Mouse (Mus musculus) common myeloid progenitor, adult 5-6 weeks (primary cell): ENCODE measurements around the gene Olfr541. TPM values are rescaled to one million over a fixed set of nuclear protein-coding genes. Genes with fewer than 3 reads are reported as not detected.
"Not testable (repeated sequence)": the region's sequence is repeated elsewhere in the genome, so short reads cannot be mapped to it uniquely, and the experiment has no call there.

Experiments
- ATAC-seq: replicated peaks from 2 replicates; pipeline ENCODE4 v1.8.0; 2016; ENCODE audit warnings: low read depth, mild to moderate bottlenecking, moderate TSS enrichment, inconsistent platforms; ENCODE audit not compliant: poor library complexity, severe bottlenecking
- total RNA-seq: library from RNA; stranded (forward); fragments of 200-1000, 187-1606 nt; gene quantifications from 2 replicates; pipeline ENCODE4 v1.2.3, GENCODE M21; 2017

The Olfr541 gene
- not detected in 2 replicates for total RNA-seq

- no peak for ATAC-seq
Measured at GRCm38 (mm10) chr7:140696967-140697366, at the start of gene Olfr541. Gene Olfr541, plus strand, starts transcription at chr7:140697267.

DNA sequence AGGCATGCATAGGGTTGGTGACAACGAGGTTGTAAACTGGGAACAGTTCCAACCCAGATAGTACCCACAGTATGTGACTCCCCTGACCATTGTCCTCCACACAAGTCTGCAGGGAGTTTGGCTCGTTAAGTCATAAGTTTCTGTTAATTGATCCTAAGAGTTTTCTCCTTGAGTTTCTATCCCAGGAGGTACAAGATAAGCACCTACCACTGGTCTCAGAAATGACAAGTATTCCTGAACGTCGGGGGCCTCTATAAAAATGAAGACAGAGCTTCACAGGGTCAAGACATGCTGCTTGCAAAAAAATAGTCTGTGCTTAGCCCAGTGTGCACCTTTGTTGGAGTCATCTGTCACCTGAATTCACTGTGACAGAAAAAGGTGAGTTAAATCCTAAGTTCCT is 37.4 kb upstream of the Olfr541 start, which contains the start of gene Olfr539:
Olfr539 (plus strand) TSS at position 301 of the 400 bp plus-strand sequence.
- ATAC-seq = no peak

DNA sequence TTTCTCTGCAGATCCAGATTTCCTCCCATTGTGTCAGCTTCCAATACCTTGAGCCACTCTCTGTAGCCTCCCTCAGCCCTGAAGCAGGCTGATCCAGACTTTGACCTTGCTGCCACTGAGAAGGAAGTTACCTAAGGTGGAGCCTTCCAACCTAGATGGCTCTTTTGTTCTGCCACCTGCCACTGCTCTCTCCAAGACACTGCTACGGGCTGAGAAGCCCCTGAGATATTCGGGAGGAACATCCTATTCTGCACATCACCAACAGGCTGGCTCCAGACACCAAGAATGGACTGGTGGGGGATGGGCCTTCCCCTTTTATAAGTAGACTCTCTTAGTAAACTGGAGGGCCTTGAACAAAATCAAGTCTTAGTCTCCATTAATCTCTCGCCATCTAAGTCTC is 26.4 kb upstream of the Olfr541 start:
- ATAC-seq = not testable (repeated sequence)

GRCm38 (mm10) chr7:140675863-140676262 is 21.2 kb upstream of the Olfr541 start:
- ATAC-seq = no peak

DNA sequence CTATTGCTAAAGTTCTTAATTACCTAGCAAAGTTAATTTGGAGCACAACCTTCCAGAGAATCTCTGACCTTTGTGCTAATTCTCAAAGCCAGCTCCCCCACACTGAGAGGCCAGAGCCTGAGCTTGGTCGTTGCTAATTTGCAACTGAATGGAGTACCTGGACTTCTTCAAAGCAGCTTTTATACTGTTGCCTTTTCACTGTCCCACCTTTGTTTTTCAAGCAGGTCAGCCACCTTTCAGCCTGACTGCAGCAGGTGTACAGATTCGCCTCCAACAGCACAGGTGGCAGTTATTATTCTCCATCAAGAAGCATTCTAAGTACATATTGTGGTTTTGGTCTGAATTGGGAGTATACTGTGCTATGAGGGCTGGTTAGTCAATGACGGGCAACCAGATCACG is 17.5 kb upstream of the Olfr541 start:
- not testable (repeated sequence) for ATAC-seq

DNA sequence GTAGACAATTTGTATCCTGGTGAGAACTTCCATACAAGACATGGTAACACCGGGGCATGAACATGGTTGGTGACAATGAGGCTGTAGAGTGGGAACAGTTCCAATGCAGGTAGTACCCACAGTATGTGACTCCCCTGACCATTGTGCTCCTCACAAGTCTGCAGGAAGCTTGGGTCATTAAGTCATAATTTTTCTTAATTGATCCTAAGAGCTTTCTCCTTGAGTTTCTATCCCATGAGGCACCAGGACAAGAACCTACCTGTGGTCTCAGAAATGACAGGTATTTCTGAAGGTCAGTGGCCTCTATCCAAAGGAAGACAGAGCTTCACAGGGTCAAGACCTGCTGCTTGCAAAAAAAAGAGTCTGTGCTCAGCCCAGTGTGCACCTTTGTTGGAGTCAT is 15.4 kb upstream of the Olfr541 start, which contains the start of gene Olfr45:
Olfr45 (plus strand) TSS at position 301 of the 400 bp plus-strand sequence.
- no peak for ATAC-seq

- ATAC-seq = no peak
Measured at GRCm38 (mm10) chr7:140706348-140706747, 9.3 kb downstream of the Olfr541 start.

- ATAC-seq = no peak
Measured at GRCm38 (mm10) chr7:140707536-140708284, 10.6 kb downstream of the Olfr541 start.

GRCm38 (mm10) chr7:140717155-140718055 is 20.3 kb downstream of the Olfr541 start:
- ATAC-seq = no peak

DNA sequence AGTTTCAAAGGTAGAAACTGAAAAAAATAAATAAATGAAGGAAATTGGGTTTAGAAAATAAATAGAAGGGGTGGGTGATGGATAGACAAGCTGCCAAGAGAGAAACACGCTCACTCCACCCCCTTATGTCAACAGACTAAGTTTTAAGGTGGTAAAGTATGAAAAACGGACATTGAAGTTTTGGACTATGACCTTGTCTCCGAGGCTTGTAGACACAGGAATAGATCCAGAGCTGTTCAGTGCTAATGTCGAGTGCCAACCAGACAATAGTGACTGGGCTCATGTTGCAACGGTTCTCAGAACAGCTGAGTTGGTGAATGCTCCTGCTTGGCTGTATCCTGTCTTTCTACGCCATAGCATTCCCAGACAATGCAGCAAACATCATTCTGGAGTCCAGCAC is 24.0 kb downstream of the Olfr541 start:
- no peak for ATAC-seq

DNA sequence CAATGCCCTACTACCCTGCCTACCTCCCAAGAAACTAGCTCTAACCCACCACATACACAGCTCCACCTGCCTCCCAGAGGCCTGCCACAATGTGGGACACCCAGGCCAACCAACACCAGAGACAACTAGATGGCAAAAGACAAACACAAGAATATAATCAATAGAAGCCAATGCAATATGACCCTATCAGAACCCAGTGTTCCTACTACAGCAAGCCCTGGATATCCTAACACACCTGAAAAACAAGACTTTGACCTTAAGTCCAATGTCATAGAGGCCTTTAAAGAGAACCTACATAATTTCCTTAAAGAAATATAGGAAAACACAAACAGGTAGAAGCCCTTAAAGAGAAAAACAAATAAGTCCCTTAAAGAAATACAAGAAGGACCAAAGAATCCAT is 28.5 kb downstream of the Olfr541 start:
- no peak for ATAC-seq

GRCm38 (mm10) chr7:140733162-140733561 is 36.1 kb downstream of the Olfr541 start:
- no peak for ATAC-seq

DNA sequence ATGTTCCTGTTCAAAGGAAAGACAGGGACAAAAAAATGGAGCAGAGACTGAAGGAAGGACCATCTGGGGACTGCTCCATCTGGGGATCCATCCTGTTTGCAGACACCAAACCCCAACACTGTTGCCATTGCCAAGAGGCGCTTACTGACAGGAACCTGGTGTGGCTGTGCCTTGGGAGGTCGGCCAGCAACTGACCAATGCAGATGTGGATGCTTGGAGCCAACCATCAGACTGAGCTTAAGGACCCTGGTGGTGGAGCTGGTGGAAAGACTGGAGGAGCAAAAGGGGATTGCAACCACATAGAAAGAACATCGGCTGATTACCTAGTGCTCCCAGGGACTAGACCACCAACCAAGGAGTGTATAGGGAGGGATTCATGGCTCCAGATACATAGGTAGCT is 50.3 kb downstream of the Olfr541 start:
- ATAC-seq = no peak

- no peak for ATAC-seq
Measured at GRCm38 (mm10) chr7:140748116-140748826, 51.2 kb downstream of the Olfr541 start.

GRCm38 (mm10) chr7:140748827-140749160 is 51.7 kb downstream of the Olfr541 start:
- no peak for ATAC-seq

- ATAC-seq = no peak
Measured at GRCm38 (mm10) chr7:140754556-140754955, 57.5 kb downstream of the Olfr541 start.

Other genes with a start within 250 kb of the Olfr541 start
- not detected in 2 replicates for gene Olfr533, start 233.9 kb upstream of the Olfr541 start, total RNA-seq
- gene Olfr535, start 213.1 kb upstream of the Olfr541 start, total RNA-seq = not detected in 2 replicates
- gene Olfr536, start 189.9 kb upstream of the Olfr541 start, total RNA-seq = not detected in 2 replicates
- gene Olfr538, start 129.4 kb upstream of the Olfr541 start, total RNA-seq = not detected in 2 replicates
- 0.14 TPM in 1 of 2 replicates, not detected in the other for gene Olfr46, start 96.0 kb upstream of the Olfr541 start, total RNA-seq
- gene Olfr61, start 68.3 kb upstream of the Olfr541 start, total RNA-seq = not detected in 2 replicates
- not detected in 2 replicates for gene Olfr53, start 50.8 kb upstream of the Olfr541 start, total RNA-seq
- not detected in 2 replicates for gene Olfr539, start 37.3 kb upstream of the Olfr541 start, total RNA-seq
- gene Olfr45, start 15.3 kb upstream of the Olfr541 start, total RNA-seq = not detected in 2 replicates
- gene Cyp2e1, start 66.5 kb downstream of the Olfr541 start, total RNA-seq = not detected in 2 replicates
- 0.15 and 0.23 TPM in 2 replicates for gene Syce1, start 90.6 kb downstream of the Olfr541 start, total RNA-seq
- gene Zfp941, start 124.9 kb downstream of the Olfr541 start, total RNA-seq = 1.5 and 3.0 TPM in 2 replicates
- not detected in 2 replicates for gene Urah, start 137.8 kb downstream of the Olfr541 start, total RNA-seq
- not detected in 2 replicates for gene Scgb1c1, start 148.3 kb downstream of the Olfr541 start, total RNA-seq
- gene Odf3, start 150.5 kb downstream of the Olfr541 start, total RNA-seq = not detected in 2 replicates
- 0.50 TPM in 1 of 2 replicates, not detected in the other for gene Gm45785, start 159.1 kb downstream of the Olfr541 start, total RNA-seq
- 36.0 and 38.0 TPM in 2 replicates for gene Ric8a, start 159.7 kb downstream of the Olfr541 start, total RNA-seq
- gene Bet1l, start 160.3 kb downstream of the Olfr541 start, total RNA-seq = 13.8 and 24.0 TPM in 2 replicates
- 182 and 184 TPM in 2 replicates for gene Psmd13, start 184.7 kb downstream of the Olfr541 start, total RNA-seq
- 34.3 and 38.6 TPM in 2 replicates for gene Sirt3, start 185.0 kb downstream of the Olfr541 start, total RNA-seq
- not detected in 2 replicates for gene Cox8b, start 203.2 kb downstream of the Olfr541 start, total RNA-seq
- gene Nlrp6, start 223.6 kb downstream of the Olfr541 start, total RNA-seq = 0.18 and 0.49 TPM in 2 replicates
- 8.0 and 12.1 TPM in 2 replicates for gene Pgghg, start 244.1 kb downstream of the Olfr541 start, total RNA-seq